Mouse (Mus musculus) thymus, adult 2 months (tissue): ENCODE results near the gene Tubb1.

Experiments used
- CTCF ChIP-seq: fragments of 200-500 bp; IDR thresholded peaks from 2 replicates; pipeline ENCODE4 v1.5.1; 2012; ENCODE audit warnings: mild to moderate bottlenecking, control low read depth, low read length, moderate library complexity, borderline replicate concordance; ENCODE audit not compliant: control insufficient read depth, poor library complexity, insufficient read depth; ENCODE audit errors: extremely low read depth
- POLR2A ChIP-seq: fragments of 200-500 bp; IDR thresholded peaks from 2 replicates; pipeline ENCODE4 v1.6.1; 2012; ENCODE audit warnings: mild to moderate bottlenecking, low read length, control low read depth, moderate library complexity; ENCODE audit not compliant: control insufficient read depth, poor library complexity, insufficient read depth; ENCODE audit errors: extremely low read depth

- TF ChIP-seq POLR2A (no peak), CTCF (no peak)
Observed at GRCm38 (mm10) chr2:174446905-174447304, 3.6 kb upstream of the Tubb1 start.
